Mouse (Mus musculus): ENCODE results near the gene Ngef. TPM values are rescaled to one million over a fixed set of nuclear protein-coding genes. Genes with fewer than 3 reads are reported as not detected.

The Ngef gene
- polyA plus RNA-seq, 1 experiment from 2014 or later = 2.2 TPM

DNA sequence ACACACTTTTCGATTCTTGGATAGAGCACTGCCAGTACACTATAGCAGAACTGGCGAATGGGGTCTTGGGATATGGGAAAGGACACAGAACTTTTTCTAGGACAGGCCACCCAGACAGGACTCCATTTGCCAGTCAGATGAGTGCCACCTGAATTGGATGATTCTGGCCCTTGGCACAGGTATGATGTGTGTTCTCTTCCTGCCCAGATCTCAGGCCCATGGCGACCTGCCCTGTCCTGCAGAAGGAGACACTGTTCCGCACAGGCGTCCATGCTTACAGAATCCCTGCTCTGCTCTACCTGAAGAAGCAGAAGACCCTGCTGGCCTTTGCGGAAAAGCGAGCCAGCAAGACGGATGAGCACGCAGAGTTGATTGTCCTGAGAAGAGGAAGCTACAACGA, 21.0 kb upstream of the Ngef start:
- no peak overlapping the region for H3K27ac ChIP-seq
- H3K4me3 ChIP-seq (replicated peaks) = no peak overlapping the region
- H3K27me3 ChIP-seq = no peaks in the 10 kb centered on the region
- H3K4me2 ChIP-seq = no peak overlapping the region
- no peak for ATAC-seq (ENCODE audit: low FRiP score)
- WGBS = 95% methylated on average over 10 of the region's 10 CpGs
- no peaks in the 10 kb centered on the region for H3K9me3 ChIP-seq
- H3K4me1 ChIP-seq = no peaks in the 10 kb centered on the region
- no peaks in the 10 kb centered on the region for H3K36me3 ChIP-seq (replicated peaks)
- no peak overlapping the region for H3K9ac ChIP-seq

DNA sequence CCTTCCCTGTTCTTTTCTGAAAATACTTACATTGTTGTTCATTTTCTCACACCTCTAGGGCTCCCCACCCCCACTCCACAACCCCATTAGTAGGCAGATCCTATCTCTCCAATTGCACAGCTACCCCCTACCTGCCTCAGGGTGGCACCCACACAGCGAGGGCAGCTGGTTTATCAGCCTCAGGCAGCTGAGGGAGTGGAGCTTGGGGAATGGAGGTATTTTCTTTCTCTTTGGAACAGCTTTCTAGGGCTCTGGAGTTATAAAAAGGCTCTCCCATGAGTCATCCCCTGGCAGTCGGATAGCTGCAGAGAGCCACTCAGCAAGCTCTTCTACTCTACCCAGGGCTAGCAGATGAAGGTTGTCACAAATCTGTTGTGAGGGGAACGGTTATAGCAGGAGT, 20.6 kb upstream of the Ngef start:
- ATAC-seq (ENCODE audit: low FRiP score) = no peak
- H3K9me3 ChIP-seq = no peaks in the 10 kb centered on the region
- H3K27ac ChIP-seq = no peak overlapping the region
- H3K4me3 ChIP-seq (replicated peaks) = no peak overlapping the region
- H3K27me3 ChIP-seq = no peaks in the 10 kb centered on the region
- H3K4me2 ChIP-seq = no peak overlapping the region
- H3K4me1 ChIP-seq = no peaks in the 10 kb centered on the region
- 80% methylated on average over 3 of the region's 3 CpGs for WGBS
- no peaks in the 10 kb centered on the region for H3K36me3 ChIP-seq (replicated peaks)
- H3K9ac ChIP-seq = no peak overlapping the region

- Histone ChIP-seq H3K9me3 (no peaks in the 10 kb centered on the region), H3K4me2 (no peak overlapping the region), H3K9ac (no peak overlapping the region), H3K27ac (no peak overlapping the region), H3K36me3 (replicated peaks) (no peaks in the 10 kb centered on the region), H3K27me3 (no peaks in the 10 kb centered on the region), H3K4me1 (no peaks in the 10 kb centered on the region), H3K4me3 (replicated peaks) (no peak overlapping the region)
- WGBS = 89% methylated on average over 8 of the region's 8 CpGs
- ATAC-seq (ENCODE audit: low FRiP score) = no peak
Measured at GRCm38 (mm10) chr1:87589980-87590379, 16.3 kb upstream of the Ngef start.

GRCm38 (mm10) chr1:87589162-87589561, 15.5 kb upstream of the Ngef start:
- Histone ChIP-seq H3K27ac (no peak overlapping the region), H3K4me2 (no peak overlapping the region), H3K9me3 (no peaks in the 10 kb centered on the region), H3K4me3 (replicated peaks) (no peak overlapping the region), H3K4me1 (no peaks in the 10 kb centered on the region), H3K9ac (no peak overlapping the region), H3K27me3 (no peaks in the 10 kb centered on the region), H3K36me3 (replicated peaks) (no peaks in the 10 kb centered on the region)
- WGBS = 97% methylated on average over 7 of the region's 7 CpGs
- ATAC-seq (ENCODE audit: low FRiP score) = no peak

DNA sequence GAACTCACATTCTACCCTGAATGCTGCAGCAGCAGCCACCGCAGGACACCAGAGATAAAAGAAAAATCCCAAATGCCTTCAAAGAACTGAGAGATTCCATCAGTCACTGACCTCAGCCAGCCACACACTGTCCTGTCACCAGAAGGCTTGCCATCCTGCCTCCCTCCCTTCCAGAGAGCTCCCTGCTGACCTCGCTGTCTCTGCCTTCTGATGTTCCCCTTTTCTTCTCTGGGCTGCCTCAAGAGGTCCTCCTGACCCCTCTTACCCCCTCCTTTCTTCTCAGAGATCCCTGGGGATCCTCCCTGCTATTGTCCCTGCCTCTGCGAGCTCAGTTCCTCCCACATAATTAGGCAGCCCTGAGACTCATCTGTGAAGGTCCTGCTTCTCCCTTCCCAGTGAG, 7.2 kb upstream of the Ngef start:
- WGBS = 3% methylated on average over 3 of the region's 3 CpGs
- Histone ChIP-seq H3K4me3 (replicated peaks) (no peak overlapping the region), H3K9me3 (no peaks in the 10 kb centered on the region), H3K27ac (no peak overlapping the region), H3K4me1 (peaks cover 4% of the 10 kb centered on the region; the same call in 1 of the 2 replicates), H3K9ac (no peak overlapping the region), H3K27me3 (no peaks in the 10 kb centered on the region; the same call in 1 of the 2 replicates), H3K36me3 (replicated peaks) (no peaks in the 10 kb centered on the region), H3K4me2 (no peak overlapping the region)
- ATAC-seq (ENCODE audit: low FRiP score) = no peak

DNA sequence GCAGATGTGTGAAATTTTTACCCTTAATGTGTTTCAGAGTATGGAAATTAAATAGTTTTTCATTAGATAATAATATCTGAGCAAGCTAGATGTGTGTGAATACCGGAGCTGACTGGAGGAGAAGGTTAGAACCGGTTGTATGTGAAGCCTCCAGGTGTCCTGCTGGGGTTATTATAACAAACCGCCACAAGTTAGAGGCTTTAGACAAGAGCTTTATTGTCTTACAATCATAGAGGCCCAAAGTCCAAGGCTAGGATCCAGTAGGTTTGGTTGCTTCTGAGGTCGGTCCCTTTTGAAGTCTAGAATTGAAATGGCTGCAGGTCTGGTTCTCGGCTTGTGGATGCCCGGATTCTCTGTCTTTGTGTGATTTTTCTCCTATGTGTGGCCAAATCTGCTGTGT, 5.3 kb upstream of the Ngef start:
- no peak overlapping the region for H3K4me3 ChIP-seq (replicated peaks)
- no peaks in the 10 kb centered on the region for H3K36me3 ChIP-seq (replicated peaks)
- no peaks in the 10 kb centered on the region for H3K9me3 ChIP-seq
- H3K4me2 ChIP-seq = no peak overlapping the region
- H3K27me3 ChIP-seq = no peaks in the 10 kb centered on the region; the same call in 1 of the 2 replicates
- H3K27ac ChIP-seq = no peak overlapping the region
- ATAC-seq (ENCODE audit: low FRiP score) = no peak
- 82% methylated on average over 6 of the region's 6 CpGs for WGBS
- H3K9ac ChIP-seq = no peak overlapping the region
- H3K4me1 ChIP-seq = peaks cover 16% of the 10 kb centered on the region

DNA sequence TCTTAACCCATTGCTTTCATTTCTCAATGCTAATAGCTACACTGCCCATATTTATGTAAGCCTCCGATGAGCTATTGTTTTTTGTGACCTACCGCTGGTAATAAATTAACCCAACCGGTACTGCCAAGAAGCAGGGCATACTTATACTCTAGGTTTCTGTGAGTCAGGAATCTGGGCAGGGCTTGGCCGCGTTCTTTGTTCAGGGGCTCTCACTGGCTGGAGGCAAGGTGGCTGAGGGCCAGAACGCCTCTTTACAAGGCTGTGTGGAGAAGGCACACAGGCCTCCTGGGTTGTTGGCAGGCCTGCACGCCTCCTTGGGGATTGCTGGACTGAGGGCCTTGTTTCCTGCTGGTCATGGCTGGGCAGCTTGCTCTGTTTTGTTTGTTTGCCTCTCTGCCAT, 1.1 kb upstream of the Ngef start:
- 79% methylated on average over 7 of the region's 7 CpGs for WGBS
- Histone ChIP-seq H3K9me3 (no peaks in the 10 kb centered on the region), H3K27me3 (no peaks in the 10 kb centered on the region), H3K4me2 (no peak overlapping the region), H3K27ac (peak overlapping the region; percentile 19; the same call in 1 of the 2 replicates), H3K4me3 (replicated peaks) (no peak overlapping the region), H3K4me1 (peaks cover 12% of the 10 kb centered on the region), H3K9ac (no peak overlapping the region), H3K36me3 (replicated peaks) (no peaks in the 10 kb centered on the region)
- no peak for ATAC-seq (ENCODE audit: low FRiP score)

- no peak overlapping the region for H3K9ac ChIP-seq
- no peak overlapping the region for H3K4me2 ChIP-seq
- H3K9me3 ChIP-seq = no peaks in the 10 kb centered on the region
- no peaks in the 10 kb centered on the region for H3K27me3 ChIP-seq
- no peak overlapping the region for H3K4me3 ChIP-seq (replicated peaks)
- H3K36me3 ChIP-seq (replicated peaks) = no peaks in the 10 kb centered on the region
- WGBS = 58% methylated on average over 6 of the region's 6 CpGs
- no peak for ATAC-seq (ENCODE audit: low FRiP score)
- peak overlapping the region; percentile 19; the same call in 1 of the 2 replicates for H3K27ac ChIP-seq
- peaks cover 12% of the 10 kb centered on the region for H3K4me1 ChIP-seq
Measured at GRCm38 (mm10) chr1:87574353-87574752, 683 bp upstream of the Ngef start.

GRCm38 (mm10) chr1:87573261-87573660, 409 bp downstream of the Ngef start:
- H3K4me1 ChIP-seq = peaks cover 12% of the 10 kb centered on the region
- H3K36me3 ChIP-seq (replicated peaks) = no peaks in the 10 kb centered on the region
- no peak overlapping the region for H3K4me3 ChIP-seq (replicated peaks)
- no peak for ATAC-seq (ENCODE audit: low FRiP score)
- WGBS = 87% methylated on average over 5 of the region's 5 CpGs
- H3K9ac ChIP-seq = no peak overlapping the region
- no peak overlapping the region for H3K4me2 ChIP-seq
- H3K27me3 ChIP-seq = no peaks in the 10 kb centered on the region
- no peak overlapping the region for H3K27ac ChIP-seq
- H3K9me3 ChIP-seq = no peaks in the 10 kb centered on the region

- Histone ChIP-seq H3K27ac (no peak overlapping the region), H3K9me3 (no peaks in the 10 kb centered on the region), H3K4me1 (no peaks in the 10 kb centered on the region), H3K4me3 (replicated peaks) (no peak overlapping the region), H3K27me3 (no peaks in the 10 kb centered on the region), H3K36me3 (replicated peaks) (no peaks in the 10 kb centered on the region), H3K9ac (no peak overlapping the region), H3K4me2 (no peak overlapping the region)
- no peak for ATAC-seq (ENCODE audit: low FRiP score)
- WGBS = 41% methylated on average over 6 of the region's 6 CpGs
Measured at GRCm38 (mm10) chr1:87568398-87568797, 5.3 kb downstream of the Ngef start.

- Histone ChIP-seq H3K27ac (no peak overlapping the region), H3K9me3 (no peaks in the 10 kb centered on the region), H3K4me3 (replicated peaks) (no peak overlapping the region), H3K27me3 (no peaks in the 10 kb centered on the region), H3K4me2 (no peak overlapping the region), H3K4me1 (no peaks in the 10 kb centered on the region), H3K9ac (no peak overlapping the region), H3K36me3 (replicated peaks) (no peaks in the 10 kb centered on the region)
- ATAC-seq (ENCODE audit: low FRiP score) = no peak
- WGBS = 85% methylated on average over 7 of the region's 8 CpGs
Measured at GRCm38 (mm10) chr1:87565760-87566159, 7.9 kb downstream of the Ngef start.

GRCm38 (mm10) chr1:87562967-87563366, 10.7 kb downstream of the Ngef start:
- Histone ChIP-seq H3K36me3 (replicated peaks) (no peaks in the 10 kb centered on the region), H3K4me3 (replicated peaks) (no peak overlapping the region), H3K4me2 (no peak overlapping the region), H3K9me3 (no peaks in the 10 kb centered on the region), H3K4me1 (no peaks in the 10 kb centered on the region), H3K27me3 (no peaks in the 10 kb centered on the region), H3K9ac (no peak overlapping the region), H3K27ac (no peak overlapping the region)
- WGBS = 80% methylated on average over 3 of the region's 3 CpGs
- ATAC-seq (ENCODE audit: low FRiP score) = no peak

- Histone ChIP-seq H3K36me3 (replicated peaks) (no peaks in the 10 kb centered on the region), H3K27ac (no peak overlapping the region), H3K9ac (no peak overlapping the region), H3K9me3 (no peaks in the 10 kb centered on the region), H3K27me3 (no peaks in the 10 kb centered on the region), H3K4me1 (peaks cover 5% of the 10 kb centered on the region; the same call in 1 of the 2 replicates), H3K4me2 (no peak overlapping the region), H3K4me3 (replicated peaks) (no peak overlapping the region)
- no peak for ATAC-seq (ENCODE audit: low FRiP score)
- 65% methylated on average over 1 of the region's 1 CpGs for WGBS
Measured at GRCm38 (mm10) chr1:87553586-87553985, 20.1 kb downstream of the Ngef start.
